In the genomic region with DNA sequence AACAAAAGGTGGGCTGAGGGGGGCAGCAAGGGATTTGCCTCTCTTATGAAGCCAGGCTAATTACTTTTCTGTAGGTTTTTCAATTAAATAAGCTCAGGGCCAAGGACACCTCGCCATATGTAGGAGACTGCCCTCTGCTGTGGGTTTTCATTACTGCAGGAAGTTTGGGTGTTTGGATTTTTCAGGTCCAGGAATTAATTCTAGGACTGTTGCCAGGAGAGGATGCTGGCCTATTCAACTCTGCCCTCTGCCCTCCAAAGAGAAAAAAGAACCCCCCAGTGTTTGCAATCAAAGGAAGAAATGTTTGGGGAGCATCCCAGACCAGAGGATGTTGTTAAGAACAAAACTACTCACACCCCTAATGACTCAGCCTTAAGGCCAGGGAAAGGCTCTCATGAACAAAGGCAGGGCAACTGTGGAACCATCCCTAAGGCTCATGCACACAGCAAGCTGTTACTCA, we compare ENCODE assay signal across 9 mouse cellular contexts. TPM values are rescaled to one million over a fixed set of nuclear protein-coding genes. Genes with fewer than 3 reads are reported as not detected.
A peak's percentile ranks its signal among the peaks of the same experiment; 100 is the strongest.
DNase-seq lines count a peak whose midpoint lies in the region; ATAC-seq and TF ChIP-seq lines count a peak whose summit lies in the region.
"Had no signal": no experiment of that assay in that cellular context is flagged by ENCODE, and none has a peak within 500 bp of the region (broad histone marks: within the 10 kb centered on the region; RNA-seq: fewer than 3 reads in every experiment).

No protein-coding gene starts in this region.

- peak; percentile 86 for TF ChIP-seq CTCF in kidney, postnatal 0 days (IDR thresholded peaks at IDR 0.05; ENCODE audit: low read depth)

- whole genome bisulfite sequencing in intestine, embryonic 14.5 days = 8% methylated on average over 1 of the region's 1 CpGs
- WGBS in intestine, embryonic 15.5 days = 3% methylated on average over 1 of the region's 1 CpGs
- 3% methylated on average over 1 of the region's 1 CpGs for WGBS in kidney, postnatal 0 days
- 3% methylated on average over 1 of the region's 1 CpGs for WGBS in limb, embryonic 12.5 days
- 4% methylated on average over 1 of the region's 1 CpGs for WGBS in neural tube, embryonic 15.5 days

- H3K27me3 ChIP-seq in intestine, embryonic 14.5 days (replicated peaks; ENCODE audit: control insufficient read depth, insufficient read depth, low read length) = no peaks in the 10 kb centered on the region
- H3K27me3 ChIP-seq in intestine, embryonic 15.5 days (replicated peaks) = no peaks in the 10 kb centered on the region
- H3K27me3 ChIP-seq in kidney, postnatal 0 days (ENCODE audit: insufficient read depth, low read length) = no peaks in the 10 kb centered on the region
- no peaks in the 10 kb centered on the region for H3K27me3 ChIP-seq in limb, embryonic 12.5 days
- no peaks in the 10 kb centered on the region for H3K27me3 ChIP-seq in neural tube, embryonic 15.5 days (replicated peaks)
- H3K27me3 ChIP-seq: limb, embryonic 13.5 days had no signal

- no peaks in the 10 kb centered on the region for H3K9me3 ChIP-seq in intestine, embryonic 14.5 days (ENCODE audit: control insufficient read depth, low read length)
- H3K9me3 ChIP-seq in intestine, embryonic 15.5 days = no peaks in the 10 kb centered on the region
- H3K9me3 ChIP-seq in kidney, postnatal 0 days (replicated peaks; ENCODE audit: low read length) = no peaks in the 10 kb centered on the region
- H3K9me3 ChIP-seq in limb, embryonic 12.5 days = no peaks in the 10 kb centered on the region
- no peaks in the 10 kb centered on the region for H3K9me3 ChIP-seq in neural tube, embryonic 15.5 days (replicated peaks)
- H3K9me3 ChIP-seq: limb, embryonic 13.5 days had no signal

- peaks cover 13% of the 10 kb centered on the region for H3K4me1 ChIP-seq in intestine, embryonic 14.5 days (replicated peaks; ENCODE audit: control insufficient read depth, insufficient read depth, low read length)
- H3K4me1 ChIP-seq in intestine, embryonic 15.5 days (replicated peaks) = no peaks in the 10 kb centered on the region; the same call in 1 of the 2 replicates
- 0 out of 2 replicates have a peak, but pooled peaks cover 4% of the 10 kb centered on the region for H3K4me1 ChIP-seq in kidney, postnatal 0 days (replicated peaks; ENCODE audit: insufficient read depth, low read length)
- H3K4me1 ChIP-seq in limb, embryonic 12.5 days (replicated peaks) = peaks cover 25% of the 10 kb centered on the region
- peaks cover 41% of the 10 kb centered on the region for H3K4me1 ChIP-seq in neural tube, embryonic 15.5 days

- H3K4me2 ChIP-seq in intestine, embryonic 14.5 days (ENCODE audit: low read length) = no peak overlapping the region
- H3K4me2 ChIP-seq in intestine, embryonic 15.5 days (replicated peaks) = no peak overlapping the region
- H3K4me2 ChIP-seq in kidney, postnatal 0 days (ENCODE audit: low read length) = no peak overlapping the region
- H3K4me2 ChIP-seq in limb, embryonic 12.5 days = 0 out of 2 replicates have a peak overlapping the region, but pooled peaks have one; percentile 8
- no peak overlapping the region for H3K4me2 ChIP-seq in neural tube, embryonic 15.5 days
- H3K4me2 ChIP-seq: limb, embryonic 13.5 days had no signal

- H3K36me3 ChIP-seq in intestine, embryonic 14.5 days (ENCODE audit: control insufficient read depth, insufficient read depth, low read length) = no peaks in the 10 kb centered on the region
- no peaks in the 10 kb centered on the region for H3K36me3 ChIP-seq in intestine, embryonic 15.5 days
- H3K36me3 ChIP-seq in kidney, postnatal 0 days (ENCODE audit: insufficient read depth, low read length) = no peaks in the 10 kb centered on the region
- H3K36me3 ChIP-seq in limb, embryonic 12.5 days = no peaks in the 10 kb centered on the region
- H3K36me3 ChIP-seq in neural tube, embryonic 15.5 days = no peaks in the 10 kb centered on the region
- H3K36me3 ChIP-seq: limb, embryonic 13.5 days had no signal

- ATAC-seq in intestine, embryonic 14.5 days (replicated peaks; ENCODE audit: low FRiP score, low TSS enrichment, low read depth) = no peak
- no peak for ATAC-seq in intestine, embryonic 15.5 days
- ATAC-seq in kidney, postnatal 0 days (replicated peaks; ENCODE audit: low FRiP score, low read depth) = no peak
- no peak for ATAC-seq in limb, embryonic 12.5 days (ENCODE audit: insufficient number of reproducible peaks, insufficient read depth, low FRiP score, low TSS enrichment, low read depth)
- peak; percentile 33; the same call in 1 of the 2 replicates for ATAC-seq in neural tube, embryonic 15.5 days (ENCODE audit: low FRiP score)

- DNase-seq in intestine, embryonic 14.5 days (ENCODE audit: low spot score) = peak; percentile 85
- peak; percentile 63 to 80 for DNase-seq in cerebellum, postnatal 36 days
- DNase-seq in gastrocnemius, postnatal 4 days (ENCODE audit: low spot score in 2 of 2) = peak; percentile 32 to 51
- DNase-seq in kidney, postnatal 0 days (ENCODE audit: low spot score) = peak; percentile 85
- DNase-seq in spleen, postnatal 4 days (ENCODE audit: low spot score in 2 of 2) = no peak

- H3K9ac ChIP-seq in intestine, embryonic 14.5 days (ENCODE audit: low read length) = no peak overlapping the region
- H3K9ac ChIP-seq in intestine, embryonic 15.5 days = no peak overlapping the region
- no peak overlapping the region for H3K9ac ChIP-seq in kidney, postnatal 0 days (ENCODE audit: low read depth, low read length)
- H3K9ac ChIP-seq in limb, embryonic 12.5 days (replicated peaks) = no peak overlapping the region
- no peak overlapping the region for H3K9ac ChIP-seq in neural tube, embryonic 15.5 days (replicated peaks)
- H3K9ac ChIP-seq: limb, embryonic 13.5 days had no signal

- H3K27ac ChIP-seq in intestine, embryonic 14.5 days (ENCODE audit: low read depth) = no peak overlapping the region
- no peak overlapping the region for H3K27ac ChIP-seq in intestine, embryonic 15.5 days
- no peak overlapping the region for H3K27ac ChIP-seq in kidney, postnatal 0 days
- H3K27ac ChIP-seq in limb, embryonic 12.5 days = no peak overlapping the region
- H3K27ac ChIP-seq in neural tube, embryonic 15.5 days (replicated peaks) = peak overlapping the region; percentile 69
- H3K27ac ChIP-seq: limb, embryonic 13.5 days had no signal

- H3K4me3 ChIP-seq in intestine, embryonic 14.5 days (ENCODE audit: low read depth, low read length) = no peak overlapping the region
- no peak overlapping the region for H3K4me3 ChIP-seq in intestine, embryonic 15.5 days (replicated peaks)
- H3K4me3 ChIP-seq in kidney, postnatal 0 days (replicated peaks; ENCODE audit: low read depth, low read length) = no peak overlapping the region
- H3K4me3 ChIP-seq in limb, embryonic 12.5 days (replicated peaks) = no peak overlapping the region
- H3K4me3 ChIP-seq in neural tube, embryonic 15.5 days (replicated peaks) = no peak overlapping the region
- H3K4me3 ChIP-seq: limb, embryonic 13.5 days had no signal

RNA-seq across cellular contexts. Expression of a gene that starts 40.4 kb away (rescaled TPM):
- polyA plus RNA-seq in intestine, embryonic 14.5 days (2014; fragmentation: Nextera tagmentation; extraction: Ambion mirVana) = 13.1 and 15.5 TPM in 2 replicates
- 6.7 and 7.2 TPM in 2 replicates for polyA plus RNA-seq in intestine, embryonic 15.5 days (2015; fragmentation: Nextera tagmentation; extraction: Ambion mirVana)
- total RNA-seq in gastrocnemius, postnatal 4 days (2021) = 10 to 100 TPM; 11.4 to 12.7 TPM
- 3.3 and 3.4 TPM in 2 replicates for polyA plus RNA-seq in kidney, postnatal 0 days (2015; fragmentation: Nextera tagmentation; extraction: Ambion mirVana)
- 6.5 and 7.0 TPM in 2 replicates for polyA plus RNA-seq in limb, embryonic 12.5 days (2016; fragmentation: Nextera tagmentation; extraction: Ambion mirVana)
- 15.8 and 17.0 TPM in 2 replicates for polyA plus RNA-seq in neural tube, embryonic 15.5 days (2015; fragmentation: Nextera tagmentation; extraction: Ambion mirVana)

Comparison
In these comparisons a context has a peak if more than half of its experiments do, and no peak if none do; other contexts are left out.
1. DNase-seq: peak in intestine, embryonic 14.5 days (single experiment), cerebellum, postnatal 36 days (2 of 2), gastrocnemius, postnatal 4 days (2 of 2) and kidney, postnatal 0 days (single experiment); none in spleen, postnatal 4 days (0 of 2).